24 mouse cellular contexts compared by ENCODE assay signal in genomic region chr8:76965046-76965445, GRCm38 (mm10).
DNase-seq lines count a peak whose midpoint lies in the region; ATAC-seq and TF ChIP-seq lines count a peak whose summit lies in the region.
"Had no signal": no experiment of that assay in that cellular context is flagged by ENCODE, and none has a peak within 500 bp of the region (broad histone marks: within the 10 kb centered on the region; RNA-seq: fewer than 3 reads in every experiment).

No protein-coding gene starts in this region.

- peak overlapping the region; percentile 33 for H3K27ac ChIP-seq in layer of hippocampus, adult 2 months
- H3K27ac ChIP-seq in midbrain, embryonic 14.5 days (replicated peaks; ENCODE audit: low read depth, low read length): 0 out of 2 replicates have a peak overlapping the region, but pooled peaks have one; percentile 5
- no peak overlapping the region for H3K27ac ChIP-seq in midbrain, embryonic 13.5 days
- no peak overlapping the region for H3K27ac ChIP-seq in neural tube, embryonic 15.5 days (replicated peaks)
- no peak overlapping the region for H3K27ac ChIP-seq in intestine, embryonic 15.5 days

- TF ChIP-seq CTCF in layer of hippocampus, adult 2 months (conservative IDR thresholded peaks at IDR 0.05): no peak

- H3K9me3 ChIP-seq in midbrain, embryonic 14.5 days (ENCODE audit: control insufficient read depth, low read length): no peaks in the 10 kb centered on the region
- H3K9me3 ChIP-seq in midbrain, embryonic 13.5 days: no peaks in the 10 kb centered on the region
- H3K9me3 ChIP-seq in neural tube, embryonic 15.5 days (replicated peaks): no peaks in the 10 kb centered on the region
- no peaks in the 10 kb centered on the region for H3K9me3 ChIP-seq in intestine, embryonic 15.5 days
- H3K9me3 ChIP-seq: G1E had no signal

- 91% methylated on average over 3 of the region's 3 CpGs for WGBS in midbrain, embryonic 14.5 days
- 92% methylated on average over 3 of the region's 3 CpGs for WGBS in midbrain, embryonic 13.5 days
- WGBS in neural tube, embryonic 15.5 days: 98% methylated on average over 3 of the region's 3 CpGs
- 90% methylated on average over 3 of the region's 3 CpGs for WGBS in intestine, embryonic 15.5 days

- H3K4me2 ChIP-seq in midbrain, embryonic 14.5 days (ENCODE audit: low read length): no peak overlapping the region
- H3K4me2 ChIP-seq in midbrain, embryonic 13.5 days (replicated peaks): no peak overlapping the region
- H3K4me2 ChIP-seq in neural tube, embryonic 15.5 days: no peak overlapping the region
- no peak overlapping the region for H3K4me2 ChIP-seq in intestine, embryonic 15.5 days (replicated peaks)

- no peaks in the 10 kb centered on the region for H3K4me1 ChIP-seq in midbrain, embryonic 14.5 days (ENCODE audit: control insufficient read depth, insufficient read depth, low read length)
- H3K4me1 ChIP-seq in midbrain, embryonic 13.5 days (replicated peaks): no peaks in the 10 kb centered on the region
- no peaks in the 10 kb centered on the region for H3K4me1 ChIP-seq in neural tube, embryonic 15.5 days
- H3K4me1 ChIP-seq in intestine, embryonic 15.5 days (replicated peaks): no peaks in the 10 kb centered on the region

- H3K4me3 ChIP-seq in layer of hippocampus, adult 2 months: no peak overlapping the region
- H3K4me3 ChIP-seq in midbrain, embryonic 14.5 days (replicated peaks; ENCODE audit: low read depth, low read length): no peak overlapping the region
- H3K4me3 ChIP-seq in midbrain, embryonic 13.5 days (replicated peaks): no peak overlapping the region
- H3K4me3 ChIP-seq in neural tube, embryonic 15.5 days (replicated peaks): no peak overlapping the region
- no peak overlapping the region for H3K4me3 ChIP-seq in intestine, embryonic 15.5 days (replicated peaks)

- H3K36me3 ChIP-seq in midbrain, embryonic 14.5 days (ENCODE audit: control insufficient read depth, insufficient read depth, low read length): no peaks in the 10 kb centered on the region
- H3K36me3 ChIP-seq in midbrain, embryonic 13.5 days: no peaks in the 10 kb centered on the region
- no peaks in the 10 kb centered on the region for H3K36me3 ChIP-seq in neural tube, embryonic 15.5 days
- no peaks in the 10 kb centered on the region for H3K36me3 ChIP-seq in intestine, embryonic 15.5 days
- H3K36me3 ChIP-seq: G1E had no signal

- no peak for ATAC-seq in midbrain, embryonic 14.5 days (ENCODE audit: low FRiP score, low TSS enrichment)
- no peak for ATAC-seq in midbrain, embryonic 13.5 days
- no peak for ATAC-seq in neural tube, embryonic 15.5 days (ENCODE audit: low FRiP score)
- ATAC-seq in intestine, embryonic 15.5 days: no peak
- ATAC-seq: activated CD4-positive, CD25-positive, alpha-beta regulatory T cell, adult 4 months; CD4-positive, CD25-positive, alpha-beta regulatory T cell, adult 4 months; Patski had no signal

- DNase-seq in layer of hippocampus, adult 2 months (ENCODE audit: low spot score in 2 of 2): no peak
- no peak for DNase-seq in layer of hippocampus, adult 11-12 months (ENCODE audit: low spot score)
- DNase-seq in midbrain, embryonic 14.5 days: no peak
- DNase-seq in 3T3-L1 (ENCODE audit: low read depth, low spot score): peak; percentile 67
- DNase-seq in Muller cell, postnatal 12 days (ENCODE audit: inconsistent ontology term): peak; percentile 79
- DNase-seq: adrenal gland, adult 2 months; adrenal gland, adult 8-10 months; adrenal gland, postnatal 10 days; adrenal gland, postnatal 14 days; adrenal gland, postnatal 25 days; adrenal gland, postnatal 36 days; B cell, adult 2 months; cerebellum, adult 11 months; cerebellum, adult 11-12 months; cerebellum, adult 18-20 months; cerebellum, adult 2 months had no signal

- H3K9ac ChIP-seq in midbrain, embryonic 14.5 days (replicated peaks; ENCODE audit: low read length): no peak overlapping the region
- no peak overlapping the region for H3K9ac ChIP-seq in midbrain, embryonic 13.5 days (replicated peaks)
- H3K9ac ChIP-seq in neural tube, embryonic 15.5 days (replicated peaks): no peak overlapping the region
- H3K9ac ChIP-seq in intestine, embryonic 15.5 days: no peak overlapping the region

- no peaks in the 10 kb centered on the region for H3K27me3 ChIP-seq in midbrain, embryonic 14.5 days (ENCODE audit: control insufficient read depth, insufficient read depth, low read length)
- H3K27me3 ChIP-seq in midbrain, embryonic 13.5 days: no peaks in the 10 kb centered on the region
- no peaks in the 10 kb centered on the region for H3K27me3 ChIP-seq in neural tube, embryonic 15.5 days (replicated peaks)
- H3K27me3 ChIP-seq in intestine, embryonic 15.5 days (replicated peaks): no peaks in the 10 kb centered on the region
- H3K27me3 ChIP-seq: CH12.LX, Patski had no signal

Comparison
In these comparisons a context has a peak if more than half of its experiments do, and no peak if none do; other contexts are left out.
1. H3K27ac ChIP-seq: peak in layer of hippocampus, adult 2 months (single experiment) and midbrain, embryonic 14.5 days (single experiment); none in midbrain, embryonic 13.5 days (single experiment), neural tube, embryonic 15.5 days (single experiment) and intestine, embryonic 15.5 days (single experiment).
2. DNase-seq: peak in 3T3-L1 (single experiment) and Muller cell, postnatal 12 days (single experiment); none in layer of hippocampus, adult 2 months (0 of 2), layer of hippocampus, adult 11-12 months (single experiment) and midbrain, embryonic 14.5 days (single experiment).